Mouse (Mus musculus) spleen, adult 2 months (tissue): ENCODE measurements around the gene Klf13. TPM values are rescaled to one million over a fixed set of nuclear protein-coding genes. Genes with fewer than 3 reads are reported as not detected.

Experiments
- DNase-seq, 2 experiments: peaks; one replicate each; pipeline versions ENCODE4 v3.0.0 to v3.0.0-alpha.2; 2012 to 2021; ENCODE audit warnings: low spot score in 2 of 2, low read depth in 1 of 2
- H3K27ac ChIP-seq: fragments of 200-500 bp; 2 replicates; pipeline ENCODE4 v1.5.1; 2012; ENCODE audit warnings: low read length, inconsistent platforms; ENCODE audit not compliant: insufficient read depth
- H3K27me3 ChIP-seq: fragments of 200-500 bp; 2 replicates; pipeline ENCODE4 v1.6.1; 2012; ENCODE audit warnings: mild to moderate bottlenecking, moderate library complexity, low read length, inconsistent platforms; ENCODE audit not compliant: control insufficient read depth, insufficient read depth
- H3K36me3 ChIP-seq: fragments of 200-500 bp; 2 replicates; pipeline ENCODE4 v1.6.1; 2012; ENCODE audit warnings: mild to moderate bottlenecking, low read length, inconsistent platforms; ENCODE audit not compliant: control insufficient read depth, insufficient read depth
- H3K4me1 ChIP-seq: fragments of 200-500 bp; 2 replicates; pipeline ENCODE4 v1.6.1; 2011; ENCODE audit warnings: inconsistent platforms; ENCODE audit not compliant: control insufficient read depth, insufficient read depth, insufficient read length
- H3K4me3 ChIP-seq: fragments of 200-500 bp; 2 replicates; pipeline ENCODE4 v1.5.1; 2011; ENCODE audit warnings: mild to moderate bottlenecking, inconsistent platforms; ENCODE audit not compliant: insufficient read depth, insufficient read length; ENCODE audit errors: extremely low read depth
- CTCF ChIP-seq: fragments of 200-500 bp; IDR thresholded peaks from 2 replicates; pipeline ENCODE4 v1.5.1; 2011; ENCODE audit warnings: mild to moderate bottlenecking, inconsistent platforms; ENCODE audit not compliant: insufficient read depth, insufficient read length, insufficient replicate concordance; ENCODE audit errors: extremely low read depth
- POLR2A ChIP-seq: fragments of 200-500 bp; IDR thresholded peaks from 2 replicates; pipeline ENCODE4 v1.6.1; 2011; ENCODE audit warnings: low read depth, low read length, inconsistent platforms
- WGBS: fragments of 180-500 bp; shearing (Covaris S2); methylation state at CpG from one replicate; pipeline ENCODE4 v1.1.7; 2018; 5-methylcytosine and 5-hydroxymethylcytosine counted together
- polyA plus RNA-seq: library from polyadenylated mRNA; depleted of rRNA; stranded (reverse); fragments of >200 nt; gene quantifications from 2 replicates; pipeline ENCODE4 v1.2.3, GENCODE M21; 2012

Klf13 gene
- polyA plus RNA-seq, 1 experiment, result 72.0 TPM

- WGBS, result 93% methylated on average over 4 of the region's 4 CpGs
- no peak for DNase-seq
- Histone ChIP-seq H3K27me3 (no peaks in the 10 kb centered on the region), H3K4me3 (no peak overlapping the region), H3K36me3 (no peaks in the 10 kb centered on the region), H3K4me1 (peaks cover 4% of the 10 kb centered on the region; the same call in 1 of the 2 replicates), H3K27ac (no peak overlapping the region)
- TF ChIP-seq CTCF (no peak), POLR2A (no peak)
Observed at GRCm38 (mm10) chr7:63977631-63978030, 38.9 kb upstream of the Klf13 start.

- Histone ChIP-seq H3K36me3 (no peaks in the 10 kb centered on the region), H3K4me3 (no peak overlapping the region), H3K27me3 (no peaks in the 10 kb centered on the region), H3K4me1 (peaks cover 9% of the 10 kb centered on the region; the same call in 1 of the 2 replicates), H3K27ac (no peak overlapping the region)
- TF ChIP-seq POLR2A, result no peak
- TF ChIP-seq CTCF, result no peak
- DNase-seq, result peak in 1 of 2 experiments; percentile 37
- 63% methylated on average over 4 of the region's 4 CpGs for WGBS
Observed at GRCm38 (mm10) chr7:63970986-63971385, 32.3 kb upstream of the Klf13 start.

DNA sequence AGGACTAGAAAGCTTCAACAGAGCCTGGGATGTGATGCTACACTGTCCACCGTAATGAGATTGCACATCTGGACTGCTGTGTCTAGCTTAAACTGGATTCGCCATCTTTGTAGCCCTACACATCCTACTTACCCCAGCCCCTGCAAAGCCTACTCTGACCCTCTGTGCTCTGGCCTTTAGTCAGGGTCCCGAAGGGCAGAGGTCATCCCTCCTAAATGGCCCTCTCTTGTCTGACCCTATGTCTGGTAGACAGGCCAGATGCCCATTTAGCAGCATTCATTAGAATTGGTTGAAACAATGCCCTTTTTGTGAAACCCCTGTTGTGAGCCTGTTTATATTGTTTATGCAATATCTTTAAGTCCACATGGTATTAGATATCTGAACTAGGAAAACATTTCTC lies 31.2 kb upstream of the Klf13 start:
- Histone ChIP-seq H3K27ac (no peak overlapping the region), H3K4me3 (no peak overlapping the region), H3K27me3 (no peaks in the 10 kb centered on the region), H3K36me3 (no peaks in the 10 kb centered on the region), H3K4me1 (peaks cover 20% of the 10 kb centered on the region; the same call in 1 of the 2 replicates)
- no peak for TF ChIP-seq CTCF
- TF ChIP-seq POLR2A, result no peak
- DNase-seq, result no peak
- WGBS, result 92% methylated on average over 3 of the region's 3 CpGs

GRCm38 (mm10) chr7:63965635-63966418 lies 27.1 kb upstream of the Klf13 start:
- TF ChIP-seq CTCF, result no peak
- no peak for TF ChIP-seq POLR2A
- WGBS, result 52% methylated on average over 5 of the region's 5 CpGs
- H3K4me1 ChIP-seq, result peaks cover 14% of the 10 kb centered on the region; the same call in 1 of the 2 replicates

DNA sequence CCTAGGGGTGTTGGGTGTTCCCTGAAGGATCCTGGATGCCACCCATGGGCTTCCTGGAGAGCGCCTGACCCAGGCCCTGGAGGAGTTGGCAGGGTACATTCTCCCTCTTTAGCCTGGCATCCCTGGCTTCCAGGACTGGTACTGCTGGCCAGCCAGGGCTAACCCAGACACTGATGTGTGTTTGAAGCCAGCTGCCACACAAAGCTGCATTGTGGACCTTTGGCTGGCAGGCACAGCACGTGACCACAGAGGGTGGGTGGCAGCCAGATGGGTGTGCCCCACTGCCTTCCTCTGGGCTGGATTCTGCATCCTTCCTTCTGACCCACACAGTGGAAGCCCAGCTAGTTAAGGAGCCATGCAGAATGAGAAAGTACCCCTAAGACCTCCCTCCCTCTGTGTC lies 26.4 kb upstream of the Klf13 start:
- Histone ChIP-seq H3K27me3 (no peaks in the 10 kb centered on the region), H3K4me1 (peaks cover 14% of the 10 kb centered on the region; the same call in 1 of the 2 replicates), H3K36me3 (no peaks in the 10 kb centered on the region), H3K27ac (peak overlapping the region; percentile 27), H3K4me3 (no peak overlapping the region)
- 44% methylated on average over 2 of the region's 2 CpGs for WGBS
- DNase-seq, result peak in 1 of 2 experiments; percentile 40
- no peak for TF ChIP-seq POLR2A
- no peak for TF ChIP-seq CTCF

More at GRCm38 (mm10) chr7:63965635-63966418, 27.1 kb upstream of the Klf13 start:
- Histone ChIP-seq H3K27ac (peak overlapping the region; percentile 27; the same call in 1 of the 2 replicates), H3K36me3 (no peaks in the 10 kb centered on the region), H3K27me3 (no peaks in the 10 kb centered on the region), H3K4me3 (no peak overlapping the region)
- DNase-seq, result no peak

DNA sequence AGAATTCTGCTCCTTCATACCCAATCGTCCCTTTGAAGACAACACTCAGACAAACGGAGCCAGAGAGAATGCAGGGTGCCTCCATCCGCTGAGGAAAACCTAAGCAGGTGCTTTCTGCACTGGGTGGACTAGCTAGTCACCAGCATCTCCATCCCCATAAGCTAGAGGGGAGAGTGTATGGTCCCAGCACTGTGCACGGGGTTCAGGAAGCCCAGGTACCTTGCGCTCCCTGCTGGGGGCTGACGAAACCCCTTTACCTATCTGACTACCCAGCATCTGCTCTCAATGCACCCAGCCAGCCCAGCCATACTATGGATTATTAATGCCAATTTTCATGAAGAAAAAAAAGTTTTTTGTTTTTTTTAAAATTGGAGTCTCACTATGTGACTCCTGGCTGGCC lies 25.4 kb upstream of the Klf13 start:
- TF ChIP-seq CTCF (no peak), POLR2A (no peak)
- no peaks in the 10 kb centered on the region for H3K36me3 ChIP-seq
- no peak overlapping the region for H3K4me3 ChIP-seq
- peaks cover 14% of the 10 kb centered on the region; the same call in 1 of the 2 replicates for H3K4me1 ChIP-seq
- no peak overlapping the region for H3K27ac ChIP-seq
- DNase-seq, result no peak
- 93% methylated on average over 6 of the region's 6 CpGs for WGBS
- H3K27me3 ChIP-seq, result no peaks in the 10 kb centered on the region

GRCm38 (mm10) chr7:63963632-63964031 lies 24.9 kb upstream of the Klf13 start:
- H3K36me3 ChIP-seq, result no peaks in the 10 kb centered on the region
- no peak for DNase-seq
- no peak overlapping the region for H3K27ac ChIP-seq
- 86% methylated on average over 5 of the region's 5 CpGs for WGBS
- no peaks in the 10 kb centered on the region for H3K27me3 ChIP-seq
- TF ChIP-seq CTCF, result no peak
- no peak for TF ChIP-seq POLR2A
- no peak overlapping the region for H3K4me3 ChIP-seq
- H3K4me1 ChIP-seq, result peaks cover 14% of the 10 kb centered on the region; the same call in 1 of the 2 replicates
